Mouse (Mus musculus): ENCODE measurements at regions not wholly inside any gene's neighbourhood (a gene's known extent, or its start where the extent isn't known, plus 50 kb on each side); places are given as distances from the start of the nearest gene placed in this dataset.

DNA sequence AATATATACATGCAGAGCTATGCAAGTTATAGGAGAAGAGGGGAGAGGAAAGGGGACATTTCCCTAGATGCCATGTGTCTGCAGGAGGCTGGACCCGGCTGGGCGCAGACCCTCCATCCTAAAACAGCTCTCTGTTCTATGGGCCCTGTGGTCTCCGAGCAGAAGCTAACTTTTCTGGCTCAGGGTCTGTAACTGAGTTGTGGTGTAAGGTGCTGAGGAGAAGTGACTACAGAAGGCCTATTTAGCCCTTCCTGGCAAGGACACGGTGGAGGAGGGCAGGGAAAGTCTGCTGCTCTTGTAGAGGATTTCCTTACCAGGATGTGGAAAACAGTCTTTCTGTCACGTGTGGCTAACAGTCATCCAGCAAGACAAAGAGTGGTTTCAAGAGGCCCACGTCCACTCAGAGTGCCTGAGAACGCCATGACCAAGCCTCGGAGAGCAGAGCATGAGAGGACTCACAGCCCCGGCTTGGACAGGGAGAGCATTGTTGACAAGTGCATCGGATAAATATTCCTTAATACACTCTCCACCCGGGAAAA, 216.2 kb downstream of the Setd4 start:
- no peak for DNase-seq (ENCODE audit: low spot score)

DNA sequence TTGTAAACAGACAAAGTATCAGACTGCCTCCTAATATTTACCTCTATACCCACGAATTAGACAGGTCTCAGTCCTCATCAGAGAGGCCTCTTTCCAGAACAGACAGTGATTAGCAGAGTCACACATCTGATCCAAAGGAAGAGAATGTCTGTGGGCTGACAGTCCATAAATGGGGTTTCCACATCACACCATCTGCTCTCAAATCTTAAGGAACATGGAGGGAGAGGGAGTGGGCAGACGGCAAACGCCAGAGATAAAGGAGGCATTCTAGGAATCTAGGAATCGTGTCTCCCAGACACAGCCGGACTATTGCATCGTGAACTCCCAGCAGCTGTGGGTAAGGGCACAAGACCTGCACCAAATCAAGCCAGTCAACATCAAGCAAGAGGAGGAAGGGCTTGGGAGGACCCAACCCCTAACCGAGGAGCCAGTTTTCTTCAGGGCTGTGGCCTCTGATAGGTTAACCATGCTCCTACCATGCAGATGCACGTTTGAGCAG, 219.8 kb downstream of the Setd4 start:
- DNase-seq (ENCODE audit: low spot score) = no peak

DNA sequence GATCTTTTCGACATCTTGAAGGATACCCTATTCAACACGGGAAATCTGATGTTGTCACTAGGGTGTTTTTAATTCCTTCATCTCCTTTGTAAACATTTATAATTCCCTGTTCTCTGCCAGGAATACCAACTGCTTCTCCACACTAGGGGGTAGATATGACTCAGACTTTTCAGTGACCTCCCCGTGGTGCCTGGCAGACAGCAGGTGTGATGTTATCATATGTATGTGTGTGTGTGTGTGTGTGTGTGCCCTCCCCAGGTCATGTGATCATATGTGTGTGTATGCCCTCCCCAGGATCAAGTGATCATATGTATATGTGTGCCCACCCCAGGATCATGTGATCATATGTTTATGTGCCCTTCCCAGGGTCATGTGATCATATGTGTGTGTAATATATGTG, 220.9 kb downstream of the Setd4 start:
- DNase-seq (ENCODE audit: low spot score) = no peak

DNA sequence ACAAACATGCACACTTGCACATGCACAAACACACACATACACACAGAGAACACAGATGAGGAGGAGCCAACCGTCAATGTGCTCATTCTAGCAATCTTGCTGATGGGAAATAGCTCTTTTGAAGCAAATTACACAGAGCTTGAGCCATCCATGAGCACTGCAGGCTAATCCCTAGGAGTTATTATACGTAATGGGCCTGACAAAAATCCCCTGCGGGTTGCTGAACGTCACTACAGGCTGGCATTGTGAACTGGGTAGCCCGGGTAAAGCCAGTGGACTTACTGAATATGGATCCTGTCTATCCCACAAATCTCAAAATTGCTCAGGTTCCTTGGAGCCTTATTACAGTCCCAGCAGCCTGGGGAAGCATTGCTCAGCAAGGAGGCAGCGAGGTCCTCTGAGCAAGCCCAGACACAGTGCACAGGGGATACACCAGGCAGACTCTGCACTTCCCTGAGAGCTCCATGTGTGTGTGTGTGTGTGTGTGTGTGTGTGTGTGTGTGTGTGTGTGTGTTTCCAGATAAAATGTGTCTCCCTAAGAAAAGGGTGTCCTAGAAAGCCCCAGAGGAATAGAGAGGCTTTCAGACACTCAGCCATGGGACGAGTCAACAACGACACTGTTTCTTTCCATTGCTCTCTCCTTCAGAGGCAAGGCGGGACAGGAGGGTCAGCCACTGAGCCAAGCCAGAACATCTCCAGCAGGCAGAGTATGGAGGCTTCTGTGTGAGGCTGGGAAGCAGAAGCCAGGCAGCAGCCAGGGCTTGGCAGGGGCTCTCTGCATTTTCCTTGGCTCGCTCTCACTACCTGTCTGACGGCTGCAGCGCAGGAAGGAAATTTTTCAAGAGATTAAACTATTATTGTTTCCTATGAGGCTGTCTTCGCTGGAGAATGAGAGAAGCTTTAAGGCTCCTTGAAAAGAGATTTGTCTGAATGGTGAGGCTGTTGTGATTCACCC, 222.9 kb downstream of the Setd4 start:
- no peak for DNase-seq (ENCODE audit: low spot score)

DNA sequence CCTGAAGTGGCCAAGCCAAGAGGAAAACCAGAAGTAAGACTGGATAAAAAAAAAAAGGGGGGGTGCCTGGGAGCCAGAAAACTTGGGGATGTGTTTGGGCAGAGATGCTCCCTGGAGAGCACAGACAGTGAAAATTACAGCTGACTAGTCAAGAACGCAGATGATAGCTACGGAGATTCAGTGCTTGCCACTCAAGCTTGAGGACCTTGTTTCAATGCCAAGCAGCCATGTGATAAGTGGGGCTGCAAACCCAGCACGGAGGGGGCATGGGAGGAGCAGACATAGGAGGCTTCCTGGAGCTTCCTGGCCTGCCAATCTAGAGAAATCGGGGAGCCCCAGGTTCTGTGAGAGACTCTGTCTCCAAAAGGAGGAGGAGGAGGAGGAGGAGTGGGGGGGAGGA, 223.7 kb downstream of the Setd4 start:
- no peak for DNase-seq (ENCODE audit: low spot score)

DNA sequence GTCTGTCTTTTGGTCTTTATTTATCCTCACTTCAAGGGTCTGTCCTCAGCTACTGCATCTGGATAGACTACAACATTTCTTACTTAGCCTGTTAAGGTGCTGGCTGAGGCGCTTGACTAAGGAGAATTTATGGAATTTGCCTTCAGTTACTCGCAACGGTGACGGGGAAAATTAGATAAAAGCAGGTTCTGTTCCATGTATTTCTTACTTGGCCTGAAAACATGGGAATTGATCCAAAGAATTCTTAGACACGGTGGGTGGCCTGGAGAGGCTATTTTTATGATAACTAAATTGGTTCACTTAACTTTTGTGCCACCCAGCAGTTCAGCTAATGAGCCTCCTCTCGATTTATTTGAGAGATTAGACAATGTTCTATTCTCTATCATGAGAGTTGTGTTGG, 224.3 kb downstream of the Setd4 start:
- DNase-seq (ENCODE audit: low spot score) = no peak

DNA sequence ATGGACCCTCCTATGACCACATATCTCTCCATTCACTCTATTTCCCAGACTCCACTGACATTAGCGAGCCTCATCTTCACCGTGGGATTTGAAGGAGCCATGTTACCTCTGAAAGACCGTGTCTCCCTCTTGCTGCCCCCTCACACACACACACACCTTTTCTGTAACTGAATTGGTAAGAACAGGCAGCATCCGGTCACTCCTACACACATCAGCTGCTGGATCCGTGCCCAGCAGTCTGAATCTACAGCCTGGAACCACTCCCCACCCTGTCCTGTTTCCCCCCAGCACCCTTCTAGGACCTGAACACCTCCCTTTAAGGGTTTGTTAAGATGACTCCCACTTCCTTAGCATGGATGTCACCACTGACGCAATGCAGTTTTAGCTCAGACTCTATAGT, 229.2 kb downstream of the Setd4 start:
- no peak for DNase-seq (ENCODE audit: low spot score)

DNA sequence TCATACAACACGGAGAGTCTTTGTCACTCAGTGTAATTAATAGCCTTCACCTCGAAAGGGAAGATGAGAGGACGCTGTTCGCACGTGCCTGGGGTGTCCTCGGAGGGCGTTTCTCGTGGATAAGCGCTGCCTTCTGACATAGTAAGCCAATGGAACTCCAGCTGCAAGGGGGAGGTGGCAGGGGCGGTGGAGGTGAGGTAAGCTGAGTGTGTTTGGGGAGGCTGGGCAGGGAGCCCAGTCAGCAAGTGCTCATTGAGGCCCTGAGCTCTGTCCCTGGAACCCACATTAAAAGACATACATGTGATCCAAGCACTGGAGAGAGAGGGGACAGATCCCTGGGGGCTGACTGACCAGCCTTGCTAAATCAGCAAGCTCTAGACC, 234.1 kb downstream of the Setd4 start:
- DNase-seq (ENCODE audit: low spot score) = no peak

DNA sequence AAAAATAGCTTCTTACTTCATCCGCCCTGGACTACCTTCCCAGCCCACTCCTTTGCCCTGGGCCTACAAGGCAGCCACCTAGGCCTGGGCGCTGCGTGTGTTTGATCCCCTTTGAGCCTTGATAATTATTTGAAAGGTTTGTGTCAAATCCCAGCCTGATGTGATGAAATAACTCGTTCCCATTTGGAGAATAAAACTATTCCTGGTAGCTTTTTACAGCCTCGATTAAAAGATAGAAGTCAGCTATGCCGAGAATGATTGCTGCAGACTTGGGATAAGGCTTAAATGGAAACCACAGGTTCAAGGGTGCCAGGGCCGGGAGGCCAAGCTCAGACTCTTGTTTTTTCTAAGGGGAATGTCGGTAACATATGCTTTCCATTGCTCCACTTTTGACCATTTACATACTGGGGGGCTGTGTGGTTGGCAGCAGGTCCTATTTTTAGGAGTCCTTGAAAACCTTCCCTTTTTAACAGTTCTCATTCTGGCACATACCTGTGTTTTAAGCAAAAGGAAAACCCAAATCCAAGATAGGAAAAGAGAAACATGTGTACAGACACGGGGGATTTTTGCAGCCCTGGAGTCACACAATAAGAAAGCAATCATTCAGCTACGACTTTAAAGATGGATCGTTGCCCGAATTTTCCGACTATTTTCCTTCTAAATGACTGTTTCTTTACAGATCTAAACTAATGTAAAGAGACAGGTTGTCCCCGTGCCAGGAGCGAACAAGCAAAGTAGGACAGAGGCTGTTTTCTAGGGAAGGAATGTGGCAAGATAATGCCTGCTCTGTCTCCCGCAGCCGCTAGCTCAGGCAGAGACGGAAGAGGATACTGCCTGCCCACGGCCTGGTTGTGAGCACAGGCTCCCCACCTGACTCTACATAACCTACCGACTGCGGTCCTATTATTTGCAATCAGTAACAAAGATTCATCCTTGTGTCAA, 234.8 kb downstream of the Setd4 start:
- DNase-seq (ENCODE audit: low spot score) = no peak

DNA sequence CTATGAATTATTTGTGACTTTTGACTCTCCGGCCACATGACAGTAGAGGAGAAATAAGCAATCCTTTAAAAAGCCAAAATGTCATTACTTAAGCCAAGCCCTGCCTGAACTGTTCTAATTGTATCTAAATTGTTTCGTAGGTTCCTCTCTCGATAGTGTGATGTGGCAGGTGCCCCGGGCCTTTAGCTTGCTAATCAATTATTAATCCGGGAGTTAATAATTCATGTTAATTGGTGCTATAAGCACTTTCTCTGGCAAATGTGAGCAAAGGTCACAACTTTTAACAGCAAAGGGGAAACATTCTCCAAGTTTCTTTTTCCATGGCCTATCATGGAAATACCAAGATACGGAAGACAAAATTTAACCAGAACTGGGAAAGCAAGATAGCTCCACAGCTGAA, 235.9 kb downstream of the Setd4 start:
- DNase-seq (ENCODE audit: low spot score) = no peak

DNA sequence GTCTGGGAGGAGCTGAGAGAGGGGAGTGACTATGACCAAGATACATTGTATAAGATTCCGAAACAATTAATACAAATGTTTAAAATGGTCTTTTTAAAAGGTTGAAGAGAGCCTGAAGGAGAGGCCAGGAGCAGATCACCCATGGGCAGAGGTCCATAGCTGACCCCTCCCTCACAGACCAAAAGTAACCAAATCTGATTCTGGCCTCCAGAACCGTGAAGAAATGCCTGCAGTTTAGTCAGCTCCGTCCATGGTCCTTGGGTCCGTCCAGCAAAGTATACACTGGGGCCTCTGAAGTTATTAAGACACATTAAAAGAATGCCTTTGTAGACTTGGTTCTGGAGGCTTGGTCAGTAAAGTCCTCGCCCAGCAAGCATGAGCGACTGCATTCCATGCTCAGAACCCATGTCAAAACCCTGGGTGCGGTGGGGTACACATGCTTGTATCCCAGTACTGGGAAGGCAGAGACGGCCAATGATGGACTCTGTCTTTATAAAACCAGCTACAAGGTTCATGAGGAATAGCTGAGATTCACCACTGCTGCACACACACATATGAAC, 236.5 kb downstream of the Setd4 start:
- no peak for DNase-seq (ENCODE audit: low spot score)

DNA sequence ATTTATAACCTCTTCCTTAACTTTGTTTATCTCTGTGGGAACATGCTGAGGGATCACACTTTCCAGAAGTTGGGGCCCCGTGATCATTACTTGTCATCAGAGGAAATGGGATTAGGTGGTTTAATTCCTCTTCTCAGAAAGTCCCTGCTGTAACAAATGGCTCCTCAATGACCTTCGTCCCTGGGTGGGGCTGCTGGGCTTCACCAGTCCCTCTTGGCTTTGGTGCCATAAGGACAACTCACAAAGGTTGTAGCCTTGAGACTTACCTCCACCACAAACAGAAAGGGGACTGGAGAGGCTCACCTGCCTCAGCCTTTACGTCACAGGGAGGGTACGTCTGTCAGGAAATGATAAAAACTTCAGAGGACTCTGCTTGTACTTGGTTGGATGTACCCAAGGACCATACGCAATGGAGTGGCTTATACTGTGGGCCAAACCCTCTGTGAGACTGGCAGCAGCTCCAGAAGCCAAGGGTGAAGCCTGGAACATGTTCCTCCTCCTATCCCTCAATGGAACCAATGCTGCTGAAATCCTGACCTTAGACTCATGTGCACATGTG, 237.4 kb downstream of the Setd4 start:
- no peak for DNase-seq (ENCODE audit: low spot score)

DNA sequence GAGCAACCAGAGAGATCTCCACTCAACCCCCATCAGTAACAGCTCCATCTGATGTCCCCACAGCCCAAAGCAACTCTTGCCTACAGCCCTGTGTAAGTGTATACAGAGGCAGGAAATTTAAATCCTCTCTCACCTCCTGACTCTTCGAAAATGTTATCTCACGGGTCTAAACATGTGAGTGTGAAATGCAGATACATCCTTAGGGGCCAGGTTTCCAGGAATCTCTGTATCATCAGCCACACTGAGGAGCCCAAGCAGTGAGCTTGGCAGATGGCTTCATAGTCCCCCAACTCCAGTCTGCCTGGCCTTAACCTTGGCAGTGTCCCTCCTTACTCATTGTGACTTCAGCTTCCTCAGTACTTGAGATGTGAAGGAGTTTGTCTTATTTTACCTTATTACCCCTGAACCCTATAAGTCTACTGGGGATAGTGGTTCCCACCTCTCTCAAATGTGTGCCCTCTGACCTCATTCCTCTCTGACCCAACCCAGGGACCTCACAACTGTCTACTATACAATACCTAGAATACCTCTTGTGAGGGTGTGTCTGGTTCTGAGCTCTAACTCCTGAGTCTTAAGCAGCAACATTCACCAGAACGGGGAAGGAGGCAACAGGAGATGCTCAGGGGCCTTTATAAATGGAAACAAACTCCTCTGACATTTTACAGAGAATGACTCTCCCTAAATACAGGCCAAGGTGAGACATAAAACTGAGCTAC, 238.5 kb downstream of the Setd4 start:
- DNase-seq (ENCODE audit: low spot score) = no peak

DNA sequence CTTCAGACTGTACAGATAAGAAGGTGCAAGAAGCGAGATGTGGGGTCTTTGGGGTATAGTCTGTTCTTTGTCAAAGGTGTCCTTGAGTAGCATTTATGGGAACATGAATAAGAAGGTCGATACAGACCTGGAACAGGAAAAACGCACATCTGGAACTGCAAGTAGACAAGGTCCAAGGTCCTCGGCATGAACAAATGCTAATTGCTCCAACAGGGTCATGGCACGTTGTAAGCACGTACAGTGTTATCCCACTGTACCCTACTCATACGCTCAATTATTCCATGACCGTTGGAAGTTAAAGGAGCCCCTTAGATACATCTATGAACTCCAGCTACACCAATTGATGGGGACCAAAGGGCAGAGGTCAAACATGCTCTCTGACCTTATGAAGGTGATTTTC, 244.1 kb downstream of the Setd4 start:
- no peak for DNase-seq (ENCODE audit: low spot score)

DNA sequence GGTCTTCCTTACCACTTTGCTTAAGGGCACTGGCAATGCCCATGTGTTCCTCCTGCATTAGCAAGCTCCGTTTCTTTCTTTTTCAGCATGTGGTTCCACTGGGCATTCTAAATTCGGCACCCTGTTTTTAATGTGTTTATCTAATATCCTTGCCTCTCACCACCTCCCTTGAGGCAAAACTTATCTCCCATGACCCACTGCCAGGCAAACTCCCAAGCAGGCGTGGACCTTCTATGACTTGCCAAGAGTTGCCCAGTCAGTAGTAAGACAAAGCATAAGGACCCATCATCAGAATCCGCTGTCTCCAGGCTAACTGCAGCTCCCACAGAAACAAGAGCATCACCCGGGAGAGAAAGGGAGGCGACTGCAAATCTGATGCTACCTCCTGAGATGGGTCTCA, 245.2 kb downstream of the Setd4 start:
- DNase-seq (ENCODE audit: low spot score) = no peak

DNA sequence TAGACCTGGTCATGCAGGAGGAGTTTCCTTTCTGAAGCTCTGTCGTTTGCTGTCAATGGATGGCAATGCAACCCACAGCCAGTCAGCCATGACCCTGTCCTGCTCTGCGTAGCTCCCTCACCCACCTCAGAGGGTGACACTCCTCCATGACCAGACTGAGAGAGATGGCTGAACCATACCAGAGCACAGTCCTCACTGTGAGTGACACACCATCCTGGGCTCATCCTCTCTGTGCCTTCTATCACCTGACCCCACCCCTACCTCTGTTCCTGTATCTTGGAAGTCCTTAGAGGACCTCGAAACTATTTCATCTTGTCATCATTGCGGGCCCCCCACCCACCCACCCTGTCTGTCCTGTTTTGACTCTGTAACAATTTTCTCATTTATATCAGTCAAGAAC, 245.7 kb downstream of the Setd4 start:
- DNase-seq (ENCODE audit: low spot score) = no peak

DNA sequence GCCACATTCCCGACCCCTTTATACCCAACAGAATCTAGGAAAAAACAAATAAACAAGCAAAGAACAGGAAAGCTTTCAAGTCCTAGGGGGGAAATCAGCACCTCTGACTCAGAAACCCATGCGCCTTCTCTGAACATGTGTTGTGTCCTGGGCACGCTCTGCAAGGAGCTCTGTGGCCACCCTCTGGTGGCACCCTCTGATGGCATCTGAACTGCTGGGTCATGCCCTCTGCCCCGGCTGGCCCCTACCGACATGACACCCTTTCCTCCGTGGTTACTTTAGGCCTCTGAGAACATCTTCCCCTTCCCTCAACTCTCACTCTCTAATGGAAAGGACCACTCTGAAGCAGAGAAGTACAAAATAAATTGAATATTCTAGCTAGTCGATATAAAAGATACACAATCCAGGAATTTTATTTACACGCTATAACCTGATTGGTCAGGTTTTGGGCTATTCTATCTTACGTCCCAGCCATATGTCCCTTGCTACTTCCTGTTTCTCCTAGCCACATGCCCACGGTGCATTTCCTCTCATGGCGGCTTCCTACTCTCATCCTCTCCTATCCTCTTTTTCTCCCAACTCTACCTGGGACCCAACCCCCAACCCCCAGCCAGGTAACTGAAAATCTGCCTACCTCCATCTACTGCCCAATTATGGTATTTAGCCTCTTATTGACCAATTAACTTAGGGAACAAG, 248.5 kb downstream of the Setd4 start:
- DNase-seq (ENCODE audit: low spot score) = no peak

DNA sequence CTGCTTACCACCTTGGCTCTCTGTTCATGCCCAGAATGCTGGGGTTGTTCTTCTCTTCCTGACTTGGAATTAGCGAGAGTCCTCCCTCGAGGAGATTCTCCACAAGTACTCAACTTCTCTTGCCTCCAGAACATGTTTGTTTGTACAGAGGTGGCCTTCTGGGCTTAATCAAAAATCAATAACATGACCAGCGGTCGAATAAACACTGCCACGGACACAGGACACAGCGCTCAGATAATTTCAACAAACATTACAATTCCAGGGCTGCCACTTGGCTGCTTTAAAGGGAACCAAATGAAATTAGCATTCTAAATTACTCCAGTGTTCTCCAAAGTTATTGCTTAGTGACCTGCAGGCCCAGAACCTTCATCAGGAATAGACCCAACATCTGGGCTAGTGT, 249.9 kb downstream of the Setd4 start:
- DNase-seq (ENCODE audit: low spot score) = no peak

DNA sequence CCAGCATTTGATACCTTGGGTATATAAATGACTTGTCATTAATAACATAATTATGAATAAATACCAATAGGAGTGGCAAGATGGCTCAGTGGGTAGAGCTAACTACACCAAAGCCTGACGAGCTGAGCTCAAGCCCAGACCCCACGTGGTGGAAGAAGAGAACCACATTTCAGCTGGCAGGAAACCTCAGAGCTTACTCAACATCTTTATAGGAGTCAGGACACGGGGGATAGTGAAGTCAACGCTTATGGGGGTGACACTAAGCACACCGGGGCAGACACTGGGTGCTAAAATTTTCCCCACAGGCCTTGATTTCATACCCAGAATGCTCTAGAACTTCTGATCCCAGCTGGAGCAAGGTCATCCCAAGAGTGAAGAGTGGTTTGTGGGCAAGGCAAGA, 259.3 kb downstream of the Setd4 start:
- no peak for DNase-seq (ENCODE audit: low spot score)

DNA sequence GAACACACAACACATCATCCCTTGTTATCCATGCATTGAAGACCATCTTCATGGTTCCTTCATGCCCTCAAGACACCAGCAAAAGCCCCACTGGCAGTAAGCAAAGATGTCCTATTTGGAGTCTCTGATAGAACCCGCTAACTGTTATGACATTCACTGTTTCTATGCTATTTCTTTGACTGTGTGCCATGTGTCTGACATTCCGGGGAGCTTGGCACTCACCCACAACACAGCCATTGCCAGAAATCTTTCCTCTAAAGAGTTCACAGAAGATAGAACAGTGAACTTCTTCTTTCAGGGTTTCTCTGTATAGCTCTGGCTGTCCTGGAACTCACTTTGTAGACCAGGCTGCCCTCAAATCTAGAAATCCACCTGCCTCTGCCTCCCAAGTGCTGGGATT, 261.2 kb downstream of the Setd4 start:
- DNase-seq (ENCODE audit: low spot score) = peak; percentile 8

DNA sequence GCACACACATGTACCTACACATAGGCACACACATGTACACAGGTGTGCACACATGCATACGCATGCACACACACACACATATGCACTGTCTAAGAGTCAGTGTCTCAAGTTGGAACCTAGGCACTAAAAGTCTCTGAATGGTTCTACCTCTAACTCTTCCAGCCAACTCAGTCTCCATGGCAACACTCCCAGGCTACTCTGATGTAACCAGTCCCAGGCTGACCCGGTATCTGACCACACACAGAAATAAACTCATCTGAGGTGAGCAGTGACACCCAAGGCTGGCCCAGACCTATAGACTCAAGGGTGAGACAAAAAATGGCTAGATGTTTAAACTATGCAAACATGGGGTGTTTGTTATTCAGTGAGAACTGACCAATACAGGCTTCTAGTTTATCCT, 262.1 kb downstream of the Setd4 start:
- no peak for DNase-seq (ENCODE audit: low spot score)
